Mouse (Mus musculus) activated CD4-positive, CD25-positive, alpha-beta regulatory T cell, adult 9 weeks (primary cell): ENCODE results near the gene Cux2. TPM values are rescaled to one million over a fixed set of nuclear protein-coding genes. Genes with fewer than 3 reads are reported as not detected.

Source experiments
- polyA plus RNA-seq: library from polyadenylated mRNA; unstranded; fragments of 100-300 nt; shearing (Covaris generic); gene quantifications from one replicate; pipeline ENCODE4 v1.2.1, GENCODE M21; 2017

Gene Cux2
- not detected for polyA plus RNA-seq

GRCm38 (mm10) chr5:122050017-122050831 is at the start of gene Cux2:
TSS of gene Cux2 (minus strand) at chr5:122050102.

GRCm38 (mm10) chr5:121848743-121849142 is 201.2 kb downstream of the Cux2 start, which contains the start of gene Pheta1:
TSS of gene Pheta1 (plus strand) at chr5:121848984.

GRCm38 (mm10) chr5:121837441-121838340 is 212.2 kb downstream of the Cux2 start, which contains the start of gene Sh2b3:
TSS of gene Sh2b3 (minus strand) at chr5:121837646.

Other genes starting within 250 kb of the Cux2 start
- gene Sh2b3, start 212.5 kb downstream of the Cux2 start, polyA plus RNA-seq: 6.8 TPM
- gene Pheta1, start 201.1 kb downstream of the Cux2 start, polyA plus RNA-seq: 2.8 TPM
- not detected for gene Myl2, start 50.8 kb upstream of the Cux2 start, polyA plus RNA-seq
- gene Ccdc63, start 90.7 kb upstream of the Cux2 start, polyA plus RNA-seq: 0.76 TPM
- gene Ppp1cc, start 108.2 kb upstream of the Cux2 start, polyA plus RNA-seq: 62.8 TPM
- gene Hvcn1, start 156.7 kb upstream of the Cux2 start, polyA plus RNA-seq: 104 TPM
- gene Tctn1, start 214.4 kb upstream of the Cux2 start, polyA plus RNA-seq: 1.5 TPM
- 11.1 TPM for gene Pptc7, start 234.3 kb upstream of the Cux2 start, polyA plus RNA-seq